Mouse (Mus musculus): ENCODE results near the gene Vwf.

DNA sequence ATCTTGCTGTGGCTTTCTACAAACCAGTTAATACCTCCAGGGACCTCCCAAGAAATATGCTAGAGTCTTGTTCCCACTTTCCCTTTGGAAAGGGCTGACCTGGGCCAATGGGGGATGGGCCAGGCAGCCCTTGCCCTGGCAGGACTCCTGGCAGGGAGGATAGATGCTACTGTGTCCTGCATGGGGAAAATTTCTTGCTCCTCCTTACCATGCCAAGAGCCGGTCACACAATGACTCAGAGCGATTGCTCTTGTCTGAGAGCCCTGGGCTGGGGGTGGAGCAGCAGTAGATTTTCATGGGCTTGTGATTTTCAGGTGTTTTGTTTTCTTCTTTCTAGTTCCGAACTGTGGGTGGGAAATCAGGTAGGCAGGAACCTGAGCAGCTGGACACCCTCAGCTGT lies 39.0 kb downstream of the Vwf start:
- TF ChIP-seq POLR2A (IDR thresholded peaks at IDR 0.05; ENCODE audit: insufficient read length, low read depth) (no peak), REST (IDR thresholded peaks at IDR 0.05; ENCODE audit: insufficient read depth, insufficient read length) (no peak), MYOG (IDR thresholded peaks at IDR 0.05; ENCODE audit: control insufficient read depth in 1 of 3, insufficient read depth in 1 of 3, insufficient read length in 2 of 3, low read depth in 2 of 3) (no peak), E2F4 (IDR thresholded peaks at IDR 0.05; ENCODE audit: insufficient read depth) (no peak), MYOD1 (IDR thresholded peaks at IDR 0.05; ENCODE audit: control insufficient read depth in 1 of 3, insufficient read length in 2 of 3, low read depth in 2 of 3) (no peak)

Measured in myocyte (in vitro differentiated cells).